Mouse (Mus musculus): ENCODE data around the gene Plgrkt.

Plgrkt gene

DNA sequence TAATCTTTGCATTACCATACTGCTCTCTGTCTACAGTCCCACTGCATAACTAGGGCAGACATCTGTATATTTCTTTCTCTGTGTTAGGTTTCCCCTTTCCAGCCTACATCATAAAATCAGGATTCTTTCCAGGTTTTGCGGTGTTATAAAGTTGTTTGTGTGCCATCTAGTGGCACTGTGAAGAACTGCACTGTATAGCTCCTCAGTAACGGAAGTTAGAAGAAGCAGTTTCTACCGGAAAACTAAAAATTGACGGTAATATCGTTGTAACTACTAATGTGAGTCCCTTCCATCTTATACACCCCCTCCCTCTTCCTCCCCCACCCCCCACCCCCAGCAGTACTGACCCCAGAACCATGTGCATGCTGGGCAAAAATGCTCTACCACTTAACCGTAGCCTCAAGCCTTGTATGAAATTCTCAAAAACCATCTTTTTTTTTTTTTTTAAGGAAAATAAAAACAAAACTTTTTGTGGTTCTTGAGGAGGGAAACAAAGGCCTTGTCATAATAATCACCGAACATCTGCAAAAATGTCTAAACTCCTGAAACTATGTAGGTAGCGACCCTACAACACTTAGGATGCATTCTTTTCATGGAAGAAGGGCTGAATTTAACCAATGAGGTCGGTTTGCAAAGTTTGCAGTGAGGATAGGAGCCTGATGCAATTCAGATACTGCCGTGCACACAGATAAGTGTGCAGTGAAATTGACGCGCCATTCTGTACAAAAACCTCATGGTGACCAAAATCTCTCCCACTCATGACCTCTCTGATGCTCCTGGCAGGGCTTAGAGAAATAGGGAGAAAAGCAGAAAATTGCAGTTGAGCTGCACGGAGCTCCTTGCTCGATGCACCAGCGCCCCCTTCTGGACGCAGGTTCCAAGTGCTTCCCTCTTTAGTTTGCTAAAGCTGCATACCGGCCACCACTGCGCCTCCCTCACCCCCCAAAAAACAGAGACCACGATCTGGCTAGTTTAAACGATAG is 12.0 kb downstream of the Plgrkt start:
- in situ Hi-C loops (cut with MboI), result no loop called here

DNA sequence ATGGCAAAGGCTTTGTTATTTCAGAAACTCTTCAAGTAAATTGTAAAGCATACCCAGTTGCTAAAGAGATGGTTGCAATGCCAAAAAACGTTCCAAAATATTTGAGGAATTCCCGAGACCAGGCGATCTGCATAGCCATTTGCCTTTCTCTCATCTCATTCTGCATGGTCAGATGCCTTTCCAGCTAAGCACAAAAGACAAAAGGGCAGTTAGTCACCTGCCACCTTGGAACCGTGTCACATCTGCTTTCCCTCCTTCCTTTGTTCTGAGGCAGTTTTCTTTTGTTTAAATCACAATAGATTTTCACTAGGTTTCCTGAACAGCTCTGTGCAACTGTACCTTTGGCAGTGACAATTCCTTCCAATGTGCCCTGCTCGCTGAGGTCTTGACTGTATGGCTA is 16.2 kb downstream of the Plgrkt start:
- in situ Hi-C loops (cut with MboI), result no loop called here

- in situ Hi-C loops (cut with MboI), result no loop called here
Observed at GRCm38 (mm10) chr19:29345636-29346035, 21.6 kb downstream of the Plgrkt start.

GRCm38 (mm10) chr19:29344868-29345267 is 22.3 kb downstream of the Plgrkt start:
- in situ Hi-C loops (cut with MboI), result no loop called here

GRCm38 (mm10) chr19:29342281-29342680 is 24.9 kb downstream of the Plgrkt start:
- in situ Hi-C loops (cut with MboI), result no loop called here

- in situ Hi-C loops (cut with MboI), result no loop called here
Observed at GRCm38 (mm10) chr19:29341029-29341428, 26.2 kb downstream of the Plgrkt start.

GRCm38 (mm10) chr19:29336624-29337023 is 30.6 kb downstream of the Plgrkt start:
- in situ Hi-C loops (cut with MboI), result no loop called here

DNA sequence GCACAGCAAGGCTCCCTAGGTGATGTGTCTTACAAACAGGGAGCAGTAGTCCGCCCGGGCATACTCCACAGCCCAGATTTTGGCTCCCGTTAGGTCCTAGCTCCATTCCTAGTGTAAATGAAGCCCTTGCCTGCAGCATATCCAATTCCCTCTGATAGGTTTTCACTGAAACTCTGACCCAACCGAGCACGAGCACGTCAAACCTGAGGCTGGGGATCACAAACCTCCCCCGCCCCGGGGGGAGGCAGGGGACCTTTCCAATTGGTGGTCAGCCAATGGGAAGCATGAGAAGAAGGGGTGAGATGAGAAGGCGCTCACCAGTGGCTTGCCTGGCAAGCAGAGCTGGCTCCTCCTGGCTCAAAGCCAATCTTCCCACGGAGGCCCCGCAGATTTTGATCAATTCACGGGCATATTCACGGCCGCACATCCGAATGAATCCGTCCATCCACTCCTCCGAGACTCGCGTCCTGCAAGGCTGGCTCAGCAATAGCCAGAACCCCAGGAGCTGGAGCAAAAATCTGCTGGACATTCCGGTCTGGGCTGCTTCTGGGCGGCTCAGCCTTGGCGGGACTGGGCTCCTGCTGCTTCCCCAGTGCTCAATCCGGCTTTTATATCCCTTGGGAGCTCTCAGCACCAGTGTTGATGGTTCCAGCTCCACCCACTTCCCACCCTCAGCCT is 33.0 kb downstream of the Plgrkt start, which contains the start of gene Rln1:
Rln1 (minus strand) TSS at position 603 of the 678 bp plus-strand sequence.
- in situ Hi-C loops (cut with MboI), result no loop called here

DNA sequence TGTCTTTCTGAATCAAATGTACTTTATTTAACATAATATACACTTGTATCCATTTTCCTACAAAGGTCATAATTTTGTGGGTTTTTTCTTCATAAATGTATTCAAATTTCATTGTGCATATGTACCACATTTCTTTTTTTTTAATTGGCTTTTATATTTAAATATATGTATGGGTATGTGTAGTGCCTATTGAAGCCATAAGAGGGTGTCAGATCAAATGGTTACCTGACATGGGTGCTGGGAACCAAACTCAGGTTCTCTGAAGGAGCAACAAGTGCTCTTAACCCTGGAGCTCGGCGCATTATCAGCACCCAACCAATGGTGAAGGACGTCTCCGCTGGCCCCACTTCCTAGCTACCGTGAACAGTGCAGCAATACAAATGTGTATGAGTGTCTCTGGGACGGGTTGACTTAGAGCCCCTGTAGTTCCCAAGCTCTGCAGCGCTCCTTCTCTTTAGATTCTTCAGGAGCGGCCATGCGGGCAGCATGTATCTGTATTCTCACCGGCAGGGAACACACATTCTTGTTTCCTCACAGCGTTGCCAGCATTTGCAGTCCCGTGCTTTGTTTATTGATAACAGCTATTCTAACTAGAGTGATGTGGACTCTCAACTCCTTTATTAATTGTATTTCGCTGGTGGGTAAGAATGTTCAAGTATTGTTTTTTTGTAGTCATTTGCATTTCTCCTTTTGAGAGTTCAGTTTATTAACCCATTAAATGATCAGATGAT is 40.2 kb downstream of the Plgrkt start:
- in situ Hi-C loops (cut with MboI), result no loop called here

GRCm38 (mm10) chr19:29326396-29326795 is 40.8 kb downstream of the Plgrkt start:
- in situ Hi-C loops (cut with MboI), result no loop called here

DNA sequence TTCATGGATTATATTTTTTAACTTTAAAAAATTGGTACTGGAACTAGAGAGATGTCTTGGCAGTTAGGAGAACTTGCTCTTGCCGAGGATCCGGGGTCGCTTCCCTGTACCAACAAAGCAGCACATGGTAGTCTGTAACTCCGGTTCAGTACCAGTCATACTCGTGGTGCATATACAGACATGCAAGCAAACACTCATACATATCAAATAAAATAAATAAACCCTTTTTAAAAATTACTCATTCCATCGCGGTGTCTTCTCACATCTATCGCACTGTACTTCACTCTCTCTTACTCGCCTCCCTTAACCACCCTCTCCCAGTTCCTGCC is 41.4 kb downstream of the Plgrkt start:
- in situ Hi-C loops (cut with MboI), result no loop called here

DNA sequence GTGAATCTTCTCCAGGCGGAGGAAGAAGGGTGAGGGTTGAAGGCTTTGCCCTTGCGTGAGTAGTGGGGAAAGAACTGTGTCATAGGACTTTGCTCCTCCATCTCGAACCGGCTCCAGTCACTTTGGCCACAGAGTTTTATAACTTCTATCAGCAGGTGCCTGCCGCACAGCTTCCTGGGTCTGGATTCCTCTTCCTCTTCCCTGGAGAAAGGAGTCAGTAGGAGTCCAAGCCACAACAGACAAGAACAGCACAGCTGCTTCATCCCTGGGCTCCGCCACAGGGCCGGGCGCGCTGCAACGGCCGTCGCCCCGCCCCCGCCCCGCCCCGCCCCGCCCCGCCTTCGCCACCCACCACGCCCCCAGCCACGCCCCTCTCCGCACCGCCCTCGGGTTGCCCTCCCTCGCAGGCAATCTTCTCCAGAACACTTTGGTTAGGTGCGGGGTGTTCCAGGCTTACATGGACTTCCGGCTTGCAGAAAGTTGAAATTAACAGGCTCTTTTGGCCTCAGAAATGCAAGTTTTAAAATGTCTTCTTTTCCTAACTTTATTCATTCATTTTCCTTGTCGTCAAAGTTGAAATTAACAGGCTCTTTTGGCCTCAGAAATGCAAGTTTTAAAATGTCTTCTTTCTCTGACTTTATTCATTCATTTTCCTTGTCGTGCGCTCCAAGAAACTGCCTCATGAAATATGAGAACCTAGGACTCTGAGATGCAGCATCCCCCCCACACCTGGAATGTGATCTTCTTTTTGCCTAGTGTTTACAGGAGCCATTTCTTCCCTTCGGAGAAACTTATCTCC is 41.9 kb downstream of the Plgrkt start, which contains the start of gene Insl6:
Insl6 (minus strand) TSS at position 304 of the 799 bp plus-strand sequence.
- in situ Hi-C loops (cut with MboI), result no loop called here

DNA sequence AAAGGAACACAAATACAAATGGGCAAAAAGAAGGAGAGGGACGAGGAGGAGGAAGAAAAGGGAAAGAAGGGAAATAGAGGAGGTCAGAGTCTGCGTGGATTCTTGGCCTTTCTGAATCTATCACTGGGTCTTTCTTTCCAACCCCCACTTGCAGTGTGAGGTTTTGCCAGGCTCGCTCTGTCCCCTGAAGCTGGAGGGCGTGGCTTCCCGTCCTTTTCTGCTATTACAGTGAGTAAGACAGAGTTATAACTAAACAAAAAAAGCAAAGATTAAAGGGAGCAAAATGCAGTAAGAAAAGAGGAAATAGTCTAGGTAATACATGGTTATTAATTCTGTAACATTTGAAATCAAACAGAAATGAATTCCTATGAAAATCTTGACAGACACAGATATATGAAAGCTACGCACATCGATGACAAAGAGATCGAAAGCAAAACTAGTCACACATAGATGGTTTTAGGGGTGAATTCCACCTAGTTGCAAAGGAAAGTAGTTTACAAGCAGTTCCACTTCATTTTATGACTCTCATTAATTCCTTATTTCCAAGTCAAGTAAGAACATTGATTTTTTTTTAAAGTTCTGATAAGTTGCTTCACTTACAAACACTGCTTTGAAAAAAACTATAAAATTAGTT is 43.7 kb downstream of the Plgrkt start:
- in situ Hi-C loops (cut with MboI), result no loop called here

DNA sequence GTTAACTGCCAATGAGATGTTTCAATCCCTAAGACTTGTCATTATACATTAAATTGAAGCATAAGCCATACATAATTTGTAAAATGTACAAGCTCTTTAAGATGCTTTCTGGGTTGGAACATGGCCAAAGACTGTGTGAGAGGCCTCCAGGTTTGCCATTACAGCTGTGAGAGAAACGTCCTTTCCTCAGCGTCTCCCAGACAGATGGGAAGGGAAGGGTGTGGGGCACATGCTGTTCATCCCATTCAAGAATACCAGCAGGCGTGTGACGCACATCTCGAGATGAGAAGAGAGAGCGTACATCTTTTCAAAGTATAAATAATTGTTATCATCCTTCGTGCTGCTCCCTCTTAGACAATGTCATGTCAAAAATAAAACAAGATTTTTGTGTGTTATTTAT is 54.5 kb downstream of the Plgrkt start:
- in situ Hi-C loops (cut with MboI), result no loop called here

DNA sequence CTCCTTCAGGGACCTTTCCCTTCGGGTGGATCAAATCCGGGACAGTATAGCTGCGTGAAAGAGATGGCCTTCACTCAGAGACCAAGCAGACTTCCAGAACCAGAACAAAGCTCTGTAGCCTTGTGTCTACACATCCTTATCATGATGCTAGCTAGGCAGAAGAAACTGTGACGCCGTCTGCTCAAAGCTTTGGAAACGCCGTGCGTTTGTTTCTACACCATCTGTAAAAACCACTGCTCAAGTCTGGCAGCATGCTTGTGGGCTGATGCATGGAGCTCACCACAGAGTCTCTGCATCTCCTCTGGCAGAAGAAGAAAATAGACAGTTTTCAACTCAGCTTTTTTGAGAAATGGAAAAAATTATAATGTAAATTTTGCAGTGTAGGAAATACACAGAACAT is 55.4 kb downstream of the Plgrkt start:
- in situ Hi-C loops (cut with MboI), result no loop called here

- in situ Hi-C loops (cut with MboI), result no loop called here
Observed at GRCm38 (mm10) chr19:29308832-29309231, 58.4 kb downstream of the Plgrkt start.

DNA sequence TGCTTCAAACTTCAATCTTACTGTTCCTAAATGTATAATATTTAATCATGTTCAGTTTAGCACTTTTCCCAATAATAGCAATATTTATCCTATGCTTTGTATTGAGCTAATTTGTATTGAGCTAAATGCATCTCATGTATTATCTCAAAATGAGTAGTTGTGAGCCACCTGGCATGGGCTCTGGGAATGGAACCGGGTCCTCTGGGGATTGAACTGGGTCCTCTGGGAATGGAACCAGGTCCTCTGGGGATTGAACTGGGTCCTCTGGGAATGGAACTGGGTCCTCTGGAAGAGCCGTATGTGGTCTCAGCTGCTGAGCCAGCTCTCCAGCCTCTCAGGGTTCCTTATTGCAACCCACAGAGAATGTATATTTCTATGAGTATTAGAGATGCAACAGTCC is 65.1 kb downstream of the Plgrkt start:
- in situ Hi-C loops (cut with MboI), result no loop called here

DNA sequence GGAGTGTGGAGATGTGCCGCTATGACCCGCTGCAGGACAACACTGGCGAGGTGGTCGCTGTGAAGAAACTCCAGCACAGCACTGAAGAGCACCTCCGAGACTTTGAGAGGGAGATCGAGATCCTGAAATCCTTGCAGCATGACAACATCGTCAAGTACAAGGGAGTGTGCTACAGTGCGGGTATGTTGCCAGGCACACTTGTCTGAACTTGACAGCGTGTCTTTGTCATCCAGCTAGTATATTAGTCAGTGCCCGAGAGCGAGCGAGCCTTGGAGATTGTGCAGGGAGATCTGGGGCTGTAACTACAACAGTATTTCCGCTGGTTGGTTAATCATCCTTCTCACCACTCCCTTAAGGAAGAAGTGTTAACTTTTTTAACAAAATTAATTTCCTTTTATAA is 66.3 kb downstream of the Plgrkt start:
- in situ Hi-C loops (cut with MboI), result no loop called here
